Mouse (Mus musculus) ES-E14 (cell line): Measurements from ENCODE around the gene Slc25a13. TPM values are rescaled to one million over a fixed set of nuclear protein-coding genes. Genes with fewer than 3 reads are reported as not detected.

Experiments
- DNase-seq: peaks from one replicate; pipeline ENCODE4 v3.0.0-alpha.2; 2013; ENCODE audit warnings: low read depth, low spot score
- H3K27ac ChIP-seq: 2 replicates; pipeline ENCODE4 v1.5.1; 2012; ENCODE audit warnings: low read depth, mild to moderate bottlenecking, low read length, moderate library complexity, mixed read lengths; ENCODE audit not compliant: poor library complexity, insufficient read depth, severe bottlenecking
- H3K36me3 ChIP-seq: 2 replicates; pipeline ENCODE4 v1.6.1; 2012; ENCODE audit warnings: mild to moderate bottlenecking, low read length, moderate library complexity, mixed read lengths; ENCODE audit not compliant: control insufficient read depth, poor library complexity, insufficient read depth, severe bottlenecking
- H3K4me1 ChIP-seq, 2 experiments: fragments of 150-350 bp in 1 of 2; sonication (generic) in 1 of 2; 2 replicates each; pipeline ENCODE4 v1.6.1; 2012; ENCODE audit warnings: low read length in 2 of 2, mild to moderate bottlenecking in 1 of 2, mixed read lengths in 1 of 2; ENCODE audit not compliant: control insufficient read depth in 2 of 2, insufficient read depth in 2 of 2, poor library complexity in 1 of 2
- H3K4me3 ChIP-seq, 2 experiments: fragments of 150-350 bp in 1 of 2; sonication (generic) in 1 of 2; 2 replicates each; pipeline ENCODE4 v1.5.1; 2012; ENCODE audit warnings: low read length in 2 of 2, low read depth in 1 of 2, mild to moderate bottlenecking in 1 of 2, mixed read lengths in 1 of 2; ENCODE audit not compliant: insufficient read depth in 1 of 2, poor library complexity in 1 of 2, severe bottlenecking in 1 of 2
- H3K9ac ChIP-seq: 2 replicates; pipeline ENCODE4 v1.6.1; 2012; ENCODE audit warnings: low read depth, mild to moderate bottlenecking, low read length, mixed read lengths; ENCODE audit not compliant: poor library complexity, insufficient read depth, severe bottlenecking
- H3K9me3 ChIP-seq: fragments of 150-350 bp; sonication (generic); 2 replicates; pipeline ENCODE4 v1.6.1; 2012; ENCODE audit warnings: low read depth, mild to moderate bottlenecking, low read length; ENCODE audit not compliant: control insufficient read depth, insufficient read depth
- CHD2 ChIP-seq: IDR thresholded peaks from 2 replicates; pipeline ENCODE4 v1.6.1; 2014; ENCODE audit warnings: mild to moderate bottlenecking, low read depth, low read length, inconsistent platforms
- HCFC1 ChIP-seq: IDR thresholded peaks from 2 replicates; pipeline ENCODE4 v1.6.1; 2012; ENCODE audit warnings: low read length, inconsistent platforms, borderline replicate concordance; ENCODE audit not compliant: insufficient read depth
- MAFK ChIP-seq: IDR thresholded peaks from 2 replicates; pipeline ENCODE4 v1.6.1; 2014; ENCODE audit warnings: mild to moderate bottlenecking, low read depth, low read length, inconsistent platforms; ENCODE audit not compliant: insufficient read depth
- ZC3H11A ChIP-seq: IDR thresholded peaks from 2 replicates; pipeline ENCODE4 v1.6.1; 2012; ENCODE audit warnings: low read depth, mild to moderate bottlenecking, inconsistent platforms, low read length, borderline replicate concordance
- ZNF384 ChIP-seq: IDR thresholded peaks from 2 replicates; pipeline ENCODE4 v1.6.1; 2012; ENCODE audit warnings: low read depth, low read length, inconsistent platforms
- in situ Hi-C, 2 experiments: fragments of 600-800 bp; cut with MboI; formaldehyde crosslinking; loops; one replicate each; pipeline ENCODE4 v1.15.1; 2025; ENCODE audit warnings: low sequenced_read_pairs in 2 of 2, inconsistent platforms in 1 of 2; ENCODE audit not compliant: unreplicated experiment in 2 of 2
- total RNA-seq: library from RNA; depleted of rRNA; stranded (reverse); fragments of 300-350 nt; gene quantifications from 2 replicates; pipeline ENCODE4 v1.2.3, GENCODE M21; 2012

Gene Slc25a13
- total RNA-seq, 1 experiment: 53.5 TPM

- DNase-seq: no peak
- no peak for TF ChIP-seq HCFC1
- no peak for TF ChIP-seq ZNF384
- TF ChIP-seq ZC3H11A: no peak
- no peak for TF ChIP-seq MAFK
- no peak for TF ChIP-seq CHD2
- no peak overlapping the region for H3K9ac ChIP-seq
Measured at GRCm38 (mm10) chr6:6101605-6102004, 115.4 kb downstream of the Slc25a13 start.

GRCm38 (mm10) chr6:6100892-6101480 is 116.0 kb downstream of the Slc25a13 start:
- no peak overlapping the region for H3K27ac ChIP-seq
- H3K4me1 ChIP-seq: peaks cover 0 to 2% of the 10 kb centered on the region in 2 experiments; a peak in 1 of 4 replicates
- peaks cover 14% of the 10 kb centered on the region for H3K36me3 ChIP-seq
- H3K4me3 ChIP-seq: no peak overlapping the region
- no peak overlapping the region for H3K9ac ChIP-seq
- TF ChIP-seq MAFK: no peak
- TF ChIP-seq HCFC1: no peak
- TF ChIP-seq ZNF384: no peak
- no peak for TF ChIP-seq ZC3H11A
- TF ChIP-seq CHD2: no peak
- no peak for DNase-seq
- in situ Hi-C loops: no loop called here
- H3K9me3 ChIP-seq: no peaks in the 10 kb centered on the region

More at GRCm38 (mm10) chr6:6101605-6102004, 115.4 kb downstream of the Slc25a13 start:
- H3K4me1 ChIP-seq: peaks cover 0 to 2% of the 10 kb centered on the region in 2 experiments; a peak in 1 of 4 replicates
- in situ Hi-C loops: no loop called here
- peaks cover 10% of the 10 kb centered on the region for H3K36me3 ChIP-seq
- no peak overlapping the region for H3K4me3 ChIP-seq
- no peaks in the 10 kb centered on the region for H3K9me3 ChIP-seq
- H3K27ac ChIP-seq: no peak overlapping the region

GRCm38 (mm10) chr6:6093978-6094377 is 123.0 kb downstream of the Slc25a13 start:
- in situ Hi-C loops: no loop called here
- H3K4me1 ChIP-seq: no peaks in the 10 kb centered on the region
- no peak for DNase-seq

GRCm38 (mm10) chr6:6093522-6093921 is 123.5 kb downstream of the Slc25a13 start:
- Histone ChIP-seq H3K36me3 (peaks cover 21% of the 10 kb centered on the region), H3K9ac (no peak overlapping the region), H3K4me3 (no peak overlapping the region), H3K9me3 (no peaks in the 10 kb centered on the region), H3K27ac (no peak overlapping the region), H3K4me1 (no peaks in the 10 kb centered on the region)
- TF ChIP-seq MAFK: no peak
- no peak for TF ChIP-seq CHD2
- TF ChIP-seq HCFC1: no peak
- no peak for TF ChIP-seq ZNF384
- no peak for TF ChIP-seq ZC3H11A
- in situ Hi-C loops: no loop called here
- DNase-seq: no peak

More at GRCm38 (mm10) chr6:6093978-6094377, 123.0 kb downstream of the Slc25a13 start:
- Histone ChIP-seq H3K9me3 (no peaks in the 10 kb centered on the region), H3K9ac (no peak overlapping the region), H3K36me3 (peaks cover 21% of the 10 kb centered on the region), H3K4me3 (no peak overlapping the region), H3K27ac (no peak overlapping the region)
- TF ChIP-seq MAFK (no peak), HCFC1 (no peak), ZNF384 (no peak), ZC3H11A (no peak), CHD2 (no peak)

- H3K36me3 ChIP-seq: peaks cover 21% of the 10 kb centered on the region
- in situ Hi-C loops: no loop called here
- no peaks in the 10 kb centered on the region for H3K9me3 ChIP-seq
- H3K4me1 ChIP-seq: no peaks in the 10 kb centered on the region
- no peak for DNase-seq
- TF ChIP-seq CHD2 (no peak), ZNF384 (no peak), HCFC1 (no peak), MAFK (no peak), ZC3H11A (no peak)
- no peak overlapping the region for H3K27ac ChIP-seq
- H3K9ac ChIP-seq: no peak overlapping the region
- H3K4me3 ChIP-seq: no peak overlapping the region
Measured at GRCm38 (mm10) chr6:6092497-6092896, 124.5 kb downstream of the Slc25a13 start.
